Mouse (Mus musculus) stomach, embryonic 14.5 days (tissue): ENCODE measurements at regions not wholly inside any gene's neighbourhood (a gene's known extent, or its start where the extent isn't known, plus 50 kb on each side); places are given as distances from the start of the nearest gene placed in this dataset.

ENCODE experiments used
- ATAC-seq: fragments of 200-750 bp; cut with Nextera tagmentation; 2 replicates; pipeline ENCODE4 v1.8.0; 2017; ENCODE audit warnings: low read depth, moderate TSS enrichment; ENCODE audit not compliant: insufficient number of reproducible peaks, insufficient read depth, low FRiP score
- H3K27ac ChIP-seq: fragments of 300-500 bp; sonication (generic); 2 replicates; pipeline ENCODE4 v1.5.1; 2014; ENCODE audit warnings: mild to moderate bottlenecking, low read length, moderate library complexity, mixed read lengths
- H3K27me3 ChIP-seq: fragments of 300-500 bp; sonication (generic); 2 replicates; pipeline ENCODE4 v1.6.1; 2014; ENCODE audit warnings: low read length, control low read depth, mixed read lengths; ENCODE audit not compliant: control insufficient read depth, insufficient read depth
- H3K36me3 ChIP-seq: fragments of 300-500 bp; sonication (generic); 2 replicates; pipeline ENCODE4 v1.6.1; 2014; ENCODE audit warnings: mild to moderate bottlenecking, control low read depth, low read length, moderate library complexity, mixed read lengths; ENCODE audit not compliant: control insufficient read depth, insufficient read depth
- H3K4me1 ChIP-seq: fragments of 300-500 bp; sonication (generic); 2 replicates; pipeline ENCODE4 v1.6.1; 2014; ENCODE audit warnings: low read length, control low read depth, mixed read lengths; ENCODE audit not compliant: control insufficient read depth, insufficient read depth
- H3K4me2 ChIP-seq: fragments of 300-500 bp; sonication (generic); replicated peaks from 2 replicates; pipeline ENCODE4 v1.6.1; 2014; ENCODE audit warnings: low read depth, low read length, control low read depth
- H3K4me3 ChIP-seq: fragments of 300-500 bp; sonication (generic); 2 replicates; pipeline ENCODE4 v1.5.1; 2014; ENCODE audit warnings: low read depth, low read length, control low read depth
- H3K9ac ChIP-seq: fragments of 300-500 bp; sonication (generic); replicated peaks from 2 replicates; pipeline ENCODE4 v1.6.1; 2014; ENCODE audit warnings: low read depth, mild to moderate bottlenecking, control low read depth, low read length, moderate library complexity, mixed read lengths
- H3K9me3 ChIP-seq: fragments of 300-500 bp; sonication (generic); 2 replicates; pipeline ENCODE4 v1.6.1; 2016; ENCODE audit warnings: low read depth, low read length, control low read depth; ENCODE audit not compliant: control insufficient read depth
- WGBS: fragments of 180-500 bp; shearing (Covaris S2); extraction: QIAGEN DNeasy Blood & Tissue Kit; methylation state at CpG from one replicate; pipeline ENCODE4 v1.1.7; 2014; 5-methylcytosine and 5-hydroxymethylcytosine counted together

DNA sequence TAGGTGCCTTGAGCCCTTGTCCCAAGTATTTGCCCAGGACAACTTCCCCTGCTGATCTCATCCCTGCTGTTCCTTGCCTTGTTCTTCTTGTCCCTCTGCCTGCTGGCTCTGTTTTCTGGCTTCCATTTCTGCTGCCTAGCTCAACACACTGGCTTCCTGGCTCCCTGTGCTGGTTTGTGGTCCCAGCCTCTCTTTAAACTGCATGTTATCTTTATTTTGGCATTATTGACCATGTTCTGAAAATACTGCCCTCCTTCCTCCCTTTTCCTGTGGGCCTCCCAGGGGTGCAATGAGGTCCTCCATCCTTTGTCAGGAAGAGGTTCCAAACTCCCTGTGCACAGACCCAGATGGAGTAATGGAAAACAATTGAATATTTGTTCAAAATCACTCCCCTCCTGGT lies 97.9 kb upstream of the Arhgap32 start:
- Histone ChIP-seq H3K27ac (no peak overlapping the region), H3K36me3 (no peaks in the 10 kb centered on the region), H3K27me3 (no peaks in the 10 kb centered on the region), H3K9me3 (no peaks in the 10 kb centered on the region), H3K9ac (no peak overlapping the region), H3K4me3 (no peak overlapping the region), H3K4me2 (no peak overlapping the region), H3K4me1 (peaks cover 7% of the 10 kb centered on the region)
- no peak for ATAC-seq

DNA sequence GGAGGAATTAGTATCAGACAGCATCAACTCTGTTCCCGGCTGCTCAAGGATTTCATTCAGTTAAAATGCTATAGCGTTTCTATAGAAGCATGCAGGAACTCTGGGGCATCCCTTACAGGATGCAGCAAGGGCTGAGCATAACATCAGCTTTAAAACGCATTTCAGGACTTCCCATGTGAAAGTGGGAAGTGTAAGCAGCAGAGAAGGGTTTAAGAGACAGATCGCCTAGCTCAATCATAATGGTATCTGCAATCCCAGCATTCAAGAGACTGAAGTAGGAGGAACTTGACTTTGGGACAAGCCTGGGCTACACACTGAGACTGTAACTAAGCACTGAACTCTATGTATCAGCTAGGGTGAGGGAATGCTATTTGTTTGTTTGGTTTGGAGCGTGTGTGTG lies 96.2 kb upstream of the Arhgap32 start:
- no peak overlapping the region for H3K4me2 ChIP-seq
- no peaks in the 10 kb centered on the region for H3K36me3 ChIP-seq
- no peak overlapping the region for H3K4me3 ChIP-seq
- no peaks in the 10 kb centered on the region for H3K9me3 ChIP-seq
- peaks cover 7% of the 10 kb centered on the region for H3K4me1 ChIP-seq
- WGBS, result 75% methylated on average over 5 of the region's 5 CpGs
- no peak overlapping the region for H3K27ac ChIP-seq
- no peaks in the 10 kb centered on the region for H3K27me3 ChIP-seq
- no peak overlapping the region for H3K9ac ChIP-seq
- ATAC-seq, result no peak

DNA sequence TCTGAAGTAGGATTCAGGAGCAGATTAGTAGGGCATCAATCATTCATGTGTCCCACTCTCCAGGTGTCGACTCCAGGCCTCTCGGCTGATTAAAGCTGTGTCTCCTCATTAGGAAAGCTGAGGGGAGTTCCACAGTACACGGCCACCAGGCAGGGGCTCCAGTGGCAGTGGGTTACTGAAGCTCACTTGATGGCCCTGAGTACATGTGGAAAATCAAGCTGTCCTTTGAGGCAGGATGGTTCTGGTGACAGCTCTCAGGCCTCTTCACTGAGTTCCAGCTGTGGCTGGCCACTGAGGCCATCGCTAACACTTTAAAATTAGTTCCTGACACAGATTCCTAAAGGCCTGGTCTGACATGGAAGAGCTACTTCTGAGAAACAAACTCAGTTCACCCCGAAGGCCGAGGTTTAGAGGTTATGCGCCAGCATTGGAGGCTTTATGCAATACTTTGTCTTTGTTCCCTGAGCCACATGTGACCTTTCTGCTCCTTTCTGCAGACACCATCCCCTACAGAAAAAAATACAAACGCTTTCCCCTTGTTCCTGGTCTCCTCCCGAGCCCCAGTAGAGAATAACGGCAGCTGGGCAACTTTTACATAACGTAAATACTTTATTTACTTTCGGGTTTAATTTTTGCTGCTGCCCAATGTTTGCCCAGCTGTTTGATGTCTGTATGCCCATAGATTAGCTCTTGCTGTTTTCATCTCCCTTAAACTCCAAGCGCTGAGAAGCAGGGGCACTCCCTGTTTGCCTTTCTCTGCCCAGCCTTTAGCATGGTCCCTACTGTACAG lies 94.8 kb upstream of the Arhgap32 start:
- 24% methylated on average over 13 of the region's 13 CpGs for WGBS
- H3K9me3 ChIP-seq, result no peaks in the 10 kb centered on the region
- H3K9ac ChIP-seq, result no peak overlapping the region
- H3K4me2 ChIP-seq, result no peak overlapping the region
- peaks cover 7% of the 10 kb centered on the region for H3K4me1 ChIP-seq
- H3K27ac ChIP-seq, result peak overlapping the region; percentile 70
- H3K27me3 ChIP-seq, result no peaks in the 10 kb centered on the region
- ATAC-seq, result peak; percentile 80
- H3K4me3 ChIP-seq, result no peak overlapping the region
- H3K36me3 ChIP-seq, result no peaks in the 10 kb centered on the region

DNA sequence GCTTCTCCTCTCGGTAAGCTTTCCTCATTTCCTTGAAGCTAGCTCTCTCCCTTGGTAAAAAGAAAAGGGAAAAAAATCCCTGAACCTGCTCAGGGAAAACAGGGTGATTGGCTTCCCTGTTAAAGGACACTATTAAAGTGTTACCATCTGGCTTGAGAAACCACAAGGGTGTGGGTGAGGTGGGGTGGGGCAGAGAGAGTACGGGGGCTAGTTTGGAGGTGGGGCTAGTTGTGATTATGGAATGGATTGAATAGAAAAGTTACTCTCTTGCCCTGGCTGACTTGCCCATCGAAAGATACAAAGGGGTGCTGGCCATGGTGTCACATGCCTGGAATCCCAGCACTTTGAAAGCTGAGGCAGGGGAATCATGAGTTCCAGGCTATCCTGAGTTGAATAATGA lies 94.2 kb upstream of the Arhgap32 start:
- WGBS, result 40% methylated on average over 3 of the region's 3 CpGs
- Histone ChIP-seq H3K4me1 (peaks cover 7% of the 10 kb centered on the region), H3K4me2 (no peak overlapping the region), H3K4me3 (no peak overlapping the region), H3K36me3 (no peaks in the 10 kb centered on the region), H3K27ac (peak overlapping the region; percentile 70; the same call in 1 of the 2 replicates), H3K9ac (no peak overlapping the region), H3K27me3 (no peaks in the 10 kb centered on the region), H3K9me3 (no peaks in the 10 kb centered on the region)
- peak; percentile 46; the same call in 1 of the 2 replicates for ATAC-seq

DNA sequence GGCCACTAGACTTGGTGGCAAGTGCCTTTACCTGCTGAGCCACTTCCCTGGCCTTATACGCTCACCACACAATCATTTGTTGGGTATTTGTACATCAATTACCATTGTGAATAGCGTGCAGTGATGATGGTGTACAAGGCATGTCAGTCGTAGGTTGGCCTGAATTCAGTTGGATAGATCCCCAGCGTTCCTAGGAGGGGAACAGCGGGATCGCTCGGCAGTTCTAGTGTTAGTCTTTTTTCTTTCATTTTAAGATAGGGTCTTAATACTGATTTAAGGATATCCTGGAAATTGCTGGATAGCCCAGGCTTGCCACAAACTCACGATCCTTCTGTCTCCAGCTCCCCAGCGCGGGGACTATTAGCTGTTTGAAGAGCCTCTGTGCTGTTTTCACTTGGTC lies 92.9 kb upstream of the Arhgap32 start:
- ATAC-seq, result no peak
- H3K4me2 ChIP-seq, result no peak overlapping the region
- H3K27me3 ChIP-seq, result no peaks in the 10 kb centered on the region
- no peak overlapping the region for H3K4me3 ChIP-seq
- 93% methylated on average over 10 of the region's 10 CpGs for WGBS
- no peak overlapping the region for H3K9ac ChIP-seq
- H3K4me1 ChIP-seq, result peaks cover 7% of the 10 kb centered on the region
- no peaks in the 10 kb centered on the region for H3K36me3 ChIP-seq
- H3K9me3 ChIP-seq, result no peaks in the 10 kb centered on the region
- H3K27ac ChIP-seq, result no peak overlapping the region

DNA sequence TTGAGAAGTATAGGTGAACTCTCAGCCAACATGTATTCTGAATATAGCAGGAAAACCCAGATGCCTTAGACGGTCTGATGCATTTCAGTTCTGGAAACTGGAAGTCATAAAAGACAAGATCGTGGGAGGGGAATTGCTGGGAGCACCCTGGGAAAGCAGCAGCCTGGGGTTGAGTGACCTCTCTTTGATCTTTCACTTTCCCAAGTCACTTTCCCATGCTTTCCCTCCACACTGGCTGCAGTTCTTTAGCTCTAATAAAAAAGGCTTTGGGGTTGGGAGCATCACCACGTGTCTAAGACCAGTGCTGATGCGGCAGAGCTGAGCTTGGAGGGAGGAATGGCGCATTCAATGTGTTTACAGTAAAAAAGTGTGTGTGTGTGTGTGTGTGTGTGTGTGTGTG lies 91.2 kb upstream of the Arhgap32 start:
- no peak overlapping the region for H3K27ac ChIP-seq
- H3K4me1 ChIP-seq, result peaks cover 7% of the 10 kb centered on the region
- 37% methylated on average over 5 of the region's 5 CpGs for whole genome bisulfite sequencing
- H3K27me3 ChIP-seq, result no peaks in the 10 kb centered on the region
- no peak overlapping the region for H3K9ac ChIP-seq
- no peak overlapping the region for H3K4me2 ChIP-seq
- H3K4me3 ChIP-seq, result no peak overlapping the region
- H3K36me3 ChIP-seq, result no peaks in the 10 kb centered on the region
- H3K9me3 ChIP-seq, result no peaks in the 10 kb centered on the region
- ATAC-seq, result no peak

DNA sequence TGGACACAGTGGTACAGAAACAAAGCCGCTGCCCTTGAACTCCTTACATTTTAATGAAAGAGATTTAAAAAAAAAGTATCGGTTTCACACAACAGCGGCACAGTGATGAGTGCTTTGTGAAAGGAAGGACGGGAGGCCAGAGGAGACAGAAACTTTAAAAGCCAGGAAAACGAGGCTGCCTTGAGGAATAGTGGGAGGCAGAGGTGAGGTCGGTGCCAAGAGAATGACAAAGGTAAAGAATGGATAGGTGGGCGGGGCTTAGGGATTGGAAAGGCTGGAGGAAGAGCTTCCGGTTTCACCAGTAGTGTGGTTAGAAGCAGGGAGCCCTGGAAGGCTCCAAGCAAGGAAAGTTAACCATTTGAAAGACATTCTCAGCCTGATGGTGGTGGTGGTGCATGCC lies 88.0 kb upstream of the Arhgap32 start:
- 16% methylated on average over 8 of the region's 8 CpGs for WGBS
- Histone ChIP-seq H3K27me3 (no peaks in the 10 kb centered on the region), H3K4me1 (no peaks in the 10 kb centered on the region), H3K4me2 (0 out of 2 replicates have a peak overlapping the region, but pooled peaks have one; percentile 3), H3K4me3 (no peak overlapping the region), H3K36me3 (no peaks in the 10 kb centered on the region), H3K9ac (no peak overlapping the region), H3K9me3 (no peaks in the 10 kb centered on the region), H3K27ac (no peak overlapping the region)
- ATAC-seq, result peak; percentile 46; the same call in 1 of the 2 replicates

DNA sequence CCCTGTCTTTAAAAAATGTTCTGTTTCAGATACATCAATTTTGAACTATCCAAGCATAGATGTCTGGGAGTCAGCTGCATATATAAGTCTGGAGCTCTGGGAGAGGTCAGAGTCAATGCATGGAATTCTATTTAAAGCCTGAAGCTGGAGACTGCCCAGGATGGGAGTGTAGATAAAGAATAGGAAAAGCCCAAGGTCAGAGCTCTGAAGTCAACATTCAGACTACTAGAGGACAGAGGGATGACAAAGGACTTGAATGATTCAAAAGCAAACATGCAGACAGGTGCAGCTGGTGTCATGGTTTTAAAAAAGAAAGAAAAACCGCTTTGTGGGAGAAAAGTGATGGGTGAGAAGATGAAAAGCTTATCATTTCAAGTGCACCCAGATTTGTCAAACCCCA lies 86.9 kb upstream of the Arhgap32 start:
- Histone ChIP-seq H3K9ac (no peak overlapping the region), H3K27me3 (no peaks in the 10 kb centered on the region), H3K4me1 (peaks cover 7% of the 10 kb centered on the region; the same call in 1 of the 2 replicates), H3K4me2 (no peak overlapping the region), H3K27ac (no peak overlapping the region), H3K9me3 (no peaks in the 10 kb centered on the region), H3K4me3 (no peak overlapping the region), H3K36me3 (no peaks in the 10 kb centered on the region)
- WGBS, result 82% methylated on average over 1 of the region's 1 CpGs
- ATAC-seq, result no peak

DNA sequence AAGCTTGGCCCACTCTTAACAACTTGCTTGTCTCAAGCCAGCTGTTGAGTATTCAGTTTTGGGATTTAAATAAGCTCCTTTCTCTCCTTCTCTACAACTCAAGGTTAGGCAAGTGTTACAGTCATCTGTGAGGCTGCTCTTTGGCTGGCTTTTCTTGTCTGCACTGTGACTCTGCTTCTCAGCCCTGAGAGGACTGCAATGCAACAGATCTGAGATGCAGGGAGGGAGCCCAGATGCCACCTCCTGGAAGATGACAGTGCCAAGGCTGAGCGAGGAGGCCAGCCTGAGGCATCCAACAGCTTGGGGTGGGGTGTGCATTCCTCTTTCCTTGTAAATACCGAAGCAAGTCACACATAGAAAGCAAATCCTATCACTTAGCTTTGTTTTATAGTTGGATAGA lies 86.2 kb upstream of the Arhgap32 start:
- no peak overlapping the region for H3K4me2 ChIP-seq
- H3K27me3 ChIP-seq, result no peaks in the 10 kb centered on the region
- H3K4me1 ChIP-seq, result peaks cover 12% of the 10 kb centered on the region; the same call in 1 of the 2 replicates
- H3K4me3 ChIP-seq, result no peak overlapping the region
- no peak overlapping the region for H3K9ac ChIP-seq
- H3K27ac ChIP-seq, result no peak overlapping the region
- no peaks in the 10 kb centered on the region for H3K36me3 ChIP-seq
- H3K9me3 ChIP-seq, result no peaks in the 10 kb centered on the region
- 56% methylated on average over 2 of the region's 2 CpGs for WGBS
- no peak for ATAC-seq
